Mouse (Mus musculus) retina, postnatal 7 days (tissue): Measurements from ENCODE around the gene Mxra7.

Source experiments
- DNase-seq: peaks from one replicate; pipeline ENCODE4 v3.0.0-alpha.2; 2012; ENCODE audit warnings: low read depth, low spot score

Mxra7 gene

GRCm38 (mm10) chr11:116819932-116820593 is 7.8 kb downstream of the Mxra7 start:
- DNase-seq = no peak

- DNase-seq = no peak
These were observed 9.1 kb downstream of the Mxra7 start for GRCm38 (mm10) chr11:116818722-116819121.

- no peak for DNase-seq
These were observed 10.3 kb downstream of the Mxra7 start for GRCm38 (mm10) chr11:116817567-116817966.

GRCm38 (mm10) chr11:116816769-116817168 is 11.1 kb downstream of the Mxra7 start:
- DNase-seq = no peak

- DNase-seq = no peak
These were observed 12.9 kb downstream of the Mxra7 start for GRCm38 (mm10) chr11:116814884-116815415.

- DNase-seq = no peak
These were observed 13.6 kb downstream of the Mxra7 start for GRCm38 (mm10) chr11:116814076-116814883.

- no peak for DNase-seq
These were observed 14.2 kb downstream of the Mxra7 start for GRCm38 (mm10) chr11:116813610-116814009.

GRCm38 (mm10) chr11:116812793-116813529 is 14.9 kb downstream of the Mxra7 start:
- peak; percentile 72 for DNase-seq

GRCm38 (mm10) chr11:116810983-116811901 is 16.6 kb downstream of the Mxra7 start:
- peak; percentile 86 for DNase-seq

GRCm38 (mm10) chr11:116810528-116810927 is 17.3 kb downstream of the Mxra7 start:
- DNase-seq = no peak

GRCm38 (mm10) chr11:116809520-116809919 is 18.3 kb downstream of the Mxra7 start:
- no peak for DNase-seq

GRCm38 (mm10) chr11:116808811-116809395 is 18.9 kb downstream of the Mxra7 start:
- DNase-seq = no peak

GRCm38 (mm10) chr11:116807938-116808606 is 19.8 kb downstream of the Mxra7 start:
- DNase-seq = peak; percentile 82

GRCm38 (mm10) chr11:116807526-116807925 is 20.3 kb downstream of the Mxra7 start:
- no peak for DNase-seq

- DNase-seq = no peak
These were observed 20.7 kb downstream of the Mxra7 start for GRCm38 (mm10) chr11:116807116-116807515.

- DNase-seq = no peak
These were observed 21.4 kb downstream of the Mxra7 start for GRCm38 (mm10) chr11:116806136-116807071.

GRCm38 (mm10) chr11:116802709-116803108 is 25.1 kb downstream of the Mxra7 start:
- no peak for DNase-seq

- no peak for DNase-seq
These were observed 26.7 kb downstream of the Mxra7 start for GRCm38 (mm10) chr11:116801106-116801505.

- no peak for DNase-seq
These were observed 28.5 kb downstream of the Mxra7 start for GRCm38 (mm10) chr11:116799364-116799763.
